Mouse (Mus musculus) midbrain, postnatal 0 days (tissue): ENCODE data around the gene Mapk8ip1. TPM values are rescaled to one million over a fixed set of nuclear protein-coding genes. Genes with fewer than 3 reads are reported as not detected.
A peak's percentile ranks its signal among the peaks of the same experiment; 100 is the strongest.

Experiments
- ATAC-seq: fragments of 200-750 bp; cut with Nextera tagmentation; 2 replicates; pipeline ENCODE4 v1.8.0; 2017; ENCODE audit warnings: moderate number of reproducible peaks, mild to moderate bottlenecking, moderate TSS enrichment, moderate library complexity; ENCODE audit not compliant: low FRiP score
- DNase-seq: peaks from one replicate; pipeline ENCODE4 v3.0.0-alpha.2; 2015; ENCODE audit warnings: low spot score
- H3K27ac ChIP-seq: fragments of 300-500 bp; sonication (generic); 2 replicates; pipeline ENCODE4 v1.5.1; 2014; ENCODE audit warnings: low read depth, mild to moderate bottlenecking, low read length, mixed read lengths
- H3K27me3 ChIP-seq: fragments of 300-500 bp; sonication (generic); 2 replicates; pipeline ENCODE4 v1.6.1; 2014; ENCODE audit warnings: low read length, control low read depth, mixed read lengths; ENCODE audit not compliant: insufficient read depth
- H3K36me3 ChIP-seq: fragments of 300-500 bp; sonication (generic); 2 replicates; pipeline ENCODE4 v1.6.1; 2014; ENCODE audit warnings: low read length, control low read depth, mixed read lengths; ENCODE audit not compliant: insufficient read depth
- H3K4me1 ChIP-seq: fragments of 300-500 bp; sonication (generic); 2 replicates; pipeline ENCODE4 v1.6.1; 2014; ENCODE audit warnings: mild to moderate bottlenecking, control low read depth, antibody characterized with exemption, low read length, mixed read lengths; ENCODE audit not compliant: insufficient read depth
- H3K4me2 ChIP-seq: fragments of 300-500 bp; sonication (generic); 2 replicates; pipeline ENCODE4 v1.6.1; 2014; ENCODE audit warnings: low read depth, mild to moderate bottlenecking, low read length, mixed read lengths; ENCODE audit not compliant: poor library complexity, severe bottlenecking
- H3K4me3 ChIP-seq: fragments of 300-500 bp; sonication (generic); 2 replicates; pipeline ENCODE4 v1.5.1; 2014; ENCODE audit warnings: low read depth, mild to moderate bottlenecking, low read length, moderate library complexity
- H3K9ac ChIP-seq: fragments of 300-500 bp; sonication (generic); replicated peaks from 2 replicates; pipeline ENCODE4 v1.6.1; 2014; ENCODE audit warnings: mild to moderate bottlenecking, low read length, moderate library complexity, mixed read lengths; ENCODE audit not compliant: poor library complexity, severe bottlenecking
- H3K9me3 ChIP-seq: fragments of 300-500 bp; sonication (generic); 2 replicates; pipeline ENCODE4 v1.6.1; 2016; ENCODE audit warnings: low read length, control low read depth
- CTCF ChIP-seq: IDR thresholded peaks from 2 replicates; pipeline ENCODE4 v1.5.1; 2016; ENCODE audit warnings: antibody characterized with exemption, mild to moderate bottlenecking
- WGBS: fragments of 180-500 bp; shearing (Covaris S2); extraction: QIAGEN DNeasy Blood & Tissue Kit; methylation state at CpG from one replicate; pipeline ENCODE4 v1.1.7; 2014; 5-methylcytosine and 5-hydroxymethylcytosine counted together
- polyA plus RNA-seq: library from polyadenylated mRNA; unstranded; fragments of >200 nt; fragmentation: Nextera tagmentation; extraction: Ambion mirVana; gene quantifications from 2 replicates; pipeline ENCODE4 v1.2.1, GENCODE M21; 2015
- total RNA-seq: library from RNA; depleted of rRNA; stranded (reverse); fragments of >200 nt; gene quantifications from 2 replicates; pipeline ENCODE4 v1.2.3, GENCODE M21; 2014

Mapk8ip1 gene
- total and polyA plus RNA-seq, 2 experiments from 2014 or later: 178 to 357 TPM

DNA sequence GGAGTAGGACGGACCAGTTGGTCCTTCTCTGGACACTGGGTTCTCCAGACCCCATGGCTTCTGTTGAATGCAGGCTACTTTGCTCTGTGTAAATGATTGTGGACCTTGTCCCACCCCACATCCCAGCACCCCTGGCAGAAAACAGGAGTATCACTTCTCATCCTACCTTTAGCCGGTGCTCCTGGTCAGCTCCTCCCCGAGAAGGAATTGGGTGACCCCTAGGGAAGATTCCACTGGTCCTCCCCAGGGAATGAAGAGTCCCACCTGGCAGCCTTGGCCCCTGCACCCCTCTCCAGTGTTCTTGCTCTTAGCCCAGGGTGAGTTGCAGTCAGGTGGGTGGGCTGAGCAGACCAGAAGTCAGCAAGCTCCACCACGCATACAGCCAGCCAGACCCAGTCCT is 37.0 kb downstream of the Mapk8ip1 start:
- Histone ChIP-seq H3K27me3 (peaks cover 1% of the 10 kb centered on the region; the same call in 1 of the 2 replicates), H3K4me2 (no peak overlapping the region), H3K9ac (no peak overlapping the region), H3K9me3 (no peaks in the 10 kb centered on the region), H3K27ac (no peak overlapping the region), H3K4me3 (no peak overlapping the region), H3K36me3 (peaks cover 36% of the 10 kb centered on the region), H3K4me1 (no peaks in the 10 kb centered on the region)
- ATAC-seq: no peak
- WGBS: 86% methylated on average over 4 of the region's 4 CpGs
- no peak for TF ChIP-seq CTCF
- no peak for DNase-seq

GRCm38 (mm10) chr2:92362571-92363228 is 38.4 kb downstream of the Mapk8ip1 start:
- ATAC-seq: no peak

GRCm38 (mm10) chr2:92361795-92362194 is 39.3 kb downstream of the Mapk8ip1 start:
- Histone ChIP-seq H3K27me3 (no peaks in the 10 kb centered on the region), H3K27ac (no peak overlapping the region), H3K9ac (no peak overlapping the region), H3K9me3 (no peaks in the 10 kb centered on the region), H3K36me3 (peaks cover 53% of the 10 kb centered on the region), H3K4me3 (no peak overlapping the region), H3K4me2 (no peak overlapping the region), H3K4me1 (no peaks in the 10 kb centered on the region)
- ATAC-seq (no peak), DNase-seq (no peak)
- TF ChIP-seq CTCF: no peak
- 78% methylated on average over 8 of the region's 8 CpGs for WGBS

More at GRCm38 (mm10) chr2:92362571-92363228, 38.4 kb downstream of the Mapk8ip1 start:
- H3K27ac ChIP-seq: no peak overlapping the region
- H3K9ac ChIP-seq: no peak overlapping the region
- no peaks in the 10 kb centered on the region for H3K27me3 ChIP-seq
- WGBS: over 99% methylated on average over 6 of the region's 6 CpGs
- no peak for DNase-seq
- H3K4me1 ChIP-seq: no peaks in the 10 kb centered on the region
- peaks cover 48% of the 10 kb centered on the region for H3K36me3 ChIP-seq
- no peak for TF ChIP-seq CTCF
- H3K4me2 ChIP-seq: no peak overlapping the region
- no peak overlapping the region for H3K4me3 ChIP-seq
- no peaks in the 10 kb centered on the region for H3K9me3 ChIP-seq

GRCm38 (mm10) chr2:92360893-92361292 is 40.2 kb downstream of the Mapk8ip1 start:
- Histone ChIP-seq H3K27me3 (no peaks in the 10 kb centered on the region), H3K4me1 (no peaks in the 10 kb centered on the region), H3K9me3 (no peaks in the 10 kb centered on the region), H3K4me2 (no peak overlapping the region), H3K9ac (no peak overlapping the region), H3K4me3 (no peak overlapping the region), H3K36me3 (peaks cover 54% of the 10 kb centered on the region), H3K27ac (no peak overlapping the region)
- DNase-seq: no peak
- TF ChIP-seq CTCF: no peak
- 25% methylated on average over 11 of the region's 12 CpGs for WGBS
- no peak for ATAC-seq

- no peak for TF ChIP-seq CTCF
- H3K9me3 ChIP-seq: no peaks in the 10 kb centered on the region
- no peak overlapping the region for H3K9ac ChIP-seq
- H3K4me1 ChIP-seq: no peaks in the 10 kb centered on the region
- H3K27me3 ChIP-seq: no peaks in the 10 kb centered on the region
- peaks cover 54% of the 10 kb centered on the region for H3K36me3 ChIP-seq
- no peak overlapping the region for H3K4me3 ChIP-seq
- no peak for ATAC-seq
- no peak overlapping the region for H3K27ac ChIP-seq
- no peak overlapping the region for H3K4me2 ChIP-seq
- DNase-seq: peak; percentile 64
- 62% methylated on average over 25 of the region's 25 CpGs for WGBS
Observed at GRCm38 (mm10) chr2:92360186-92360823, 40.8 kb downstream of the Mapk8ip1 start.

- no peaks in the 10 kb centered on the region for H3K9me3 ChIP-seq
- WGBS: 82% methylated on average over 2 of the region's 2 CpGs
- ATAC-seq: no peak
- TF ChIP-seq CTCF: no peak
- no peak for DNase-seq
- H3K27me3 ChIP-seq: no peaks in the 10 kb centered on the region
- no peak overlapping the region for H3K27ac ChIP-seq
- H3K4me3 ChIP-seq: no peak overlapping the region
- no peak overlapping the region for H3K9ac ChIP-seq
- peaks cover 51% of the 10 kb centered on the region for H3K36me3 ChIP-seq
- no peak overlapping the region for H3K4me2 ChIP-seq
- no peaks in the 10 kb centered on the region for H3K4me1 ChIP-seq
Observed at GRCm38 (mm10) chr2:92359301-92359700, 41.8 kb downstream of the Mapk8ip1 start.
